Mouse (Mus musculus) heart, adult 2 months (tissue): ENCODE measurements around the gene Fyb.

Source experiments
- CTCF ChIP-seq: fragments of 200-600 bp; IDR thresholded peaks from 2 replicates; pipeline ENCODE4 v1.8.1; 2022; ENCODE audit warnings: antibody characterized with exemption, mild to moderate bottlenecking, moderate library complexity
- EP300 ChIP-seq: fragments of 200-500 bp; IDR thresholded peaks from 2 replicates; pipeline ENCODE4 v1.6.1; 2011; ENCODE audit warnings: low read depth, low read length, control low read depth; ENCODE audit not compliant: insufficient read depth
- POLR2A ChIP-seq: fragments of 200-500 bp; IDR thresholded peaks from 2 replicates; pipeline ENCODE4 v1.6.1; 2011; ENCODE audit warnings: mild to moderate bottlenecking, low read depth, low read length, control low read depth; ENCODE audit not compliant: insufficient read depth

DNA sequence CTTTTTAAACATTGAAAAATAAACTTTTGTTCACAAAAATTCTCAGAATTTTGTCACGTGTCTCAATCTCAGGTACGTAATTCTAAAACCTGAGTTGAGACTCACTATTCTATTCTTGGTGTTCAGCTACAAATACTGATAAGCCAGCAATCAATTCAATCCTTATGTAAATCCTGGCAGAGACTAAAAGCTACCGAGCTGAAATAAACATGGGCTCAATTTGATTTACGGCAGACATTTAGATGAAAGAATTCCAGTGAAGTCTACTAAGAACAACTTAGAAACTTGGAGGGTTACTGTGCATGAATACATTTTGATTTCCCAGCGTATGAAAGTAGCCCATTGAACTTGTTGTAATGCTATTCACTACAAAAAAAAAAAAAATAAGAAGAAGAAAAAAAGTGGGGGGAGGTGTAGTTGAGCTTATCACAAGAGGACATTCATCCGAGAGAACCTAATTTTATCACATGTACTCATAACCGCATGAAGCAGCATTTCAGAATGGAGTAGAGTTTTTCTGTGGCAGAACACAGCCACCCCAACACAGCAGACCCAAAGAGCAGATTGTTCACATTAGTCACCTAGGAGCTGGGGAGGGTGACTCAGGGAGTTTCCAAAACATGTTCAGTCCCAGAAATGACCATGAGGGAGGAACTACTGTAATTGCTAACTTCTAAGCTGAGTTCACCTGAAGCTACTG is 17.1 kb downstream of the Fyb start:
- TF ChIP-seq POLR2A (no peak), CTCF (no peak), EP300 (no peak)
